Mouse (Mus musculus): ENCODE data around the gene Mtus2. TPM values are rescaled to one million over a fixed set of nuclear protein-coding genes. Genes with fewer than 3 reads are reported as not detected.

Gene Mtus2
- polyA plus RNA-seq, 1 experiment from 2014 or later, result 7.4 TPM

- H3K9ac ChIP-seq (ENCODE audit: low read depth, low read length), result no peak overlapping the region
- H3K4me1 ChIP-seq (ENCODE audit: control insufficient read depth, insufficient read depth, low read length), result no peaks in the 10 kb centered on the region
- H3K4me2 ChIP-seq (ENCODE audit: low read depth, low read length), result no peak overlapping the region
- H3K27ac ChIP-seq (replicated peaks; ENCODE audit: low read depth, low read length), result no peak overlapping the region
- DNase-seq (ENCODE audit: low spot score) (no peak), ATAC-seq (ENCODE audit: low read depth) (no peak)
- no peaks in the 10 kb centered on the region for H3K27me3 ChIP-seq (replicated peaks; ENCODE audit: control insufficient read depth, insufficient read depth, low read length)
- 21% methylated on average over 4 of the region's 4 CpGs for WGBS
- peaks cover 13% of the 10 kb centered on the region for H3K9me3 ChIP-seq (ENCODE audit: control insufficient read depth, low read length)
- no peak overlapping the region for H3K4me3 ChIP-seq (ENCODE audit: low read depth, low read length)
- H3K36me3 ChIP-seq (ENCODE audit: control insufficient read depth, insufficient read depth, low read length), result no peaks in the 10 kb centered on the region
Measured at GRCm38 (mm10) chr5:148181308-148181630, 224.1 kb downstream of the Mtus2 start.

DNA sequence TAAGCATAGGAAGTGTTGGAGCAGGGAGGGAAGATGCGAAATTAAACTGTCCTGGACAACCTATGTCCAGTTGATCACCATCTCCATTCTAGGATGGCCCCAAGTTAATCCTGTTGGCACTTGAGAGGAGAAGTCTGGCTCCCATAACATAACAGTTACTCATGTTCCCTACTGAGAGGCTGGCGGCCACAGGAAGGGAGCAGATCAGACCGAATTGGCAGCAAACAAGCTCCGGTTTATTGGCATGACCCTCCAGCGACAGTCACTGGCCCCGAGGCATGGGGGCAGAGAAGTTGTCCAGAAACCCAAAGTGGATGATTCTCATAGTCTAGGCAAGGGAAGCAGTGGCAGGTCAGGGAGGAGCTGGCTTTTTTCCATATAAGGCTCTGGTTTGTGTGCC, 224.8 kb downstream of the Mtus2 start:
- H3K9ac ChIP-seq (ENCODE audit: low read depth, low read length), result no peak overlapping the region
- no peaks in the 10 kb centered on the region for H3K36me3 ChIP-seq (ENCODE audit: control insufficient read depth, insufficient read depth, low read length)
- DNase-seq (ENCODE audit: low spot score), result no peak
- H3K4me1 ChIP-seq (ENCODE audit: control insufficient read depth, insufficient read depth, low read length), result no peaks in the 10 kb centered on the region
- peaks cover 13% of the 10 kb centered on the region for H3K9me3 ChIP-seq (ENCODE audit: control insufficient read depth, low read length)
- H3K27me3 ChIP-seq (replicated peaks; ENCODE audit: control insufficient read depth, insufficient read depth, low read length), result no peaks in the 10 kb centered on the region
- 61% methylated on average over 6 of the region's 6 CpGs for WGBS
- no peak for ATAC-seq (ENCODE audit: low read depth)
- no peak overlapping the region for H3K4me3 ChIP-seq (ENCODE audit: low read depth, low read length)
- no peak overlapping the region for H3K4me2 ChIP-seq (ENCODE audit: low read depth, low read length)
- no peak overlapping the region for H3K27ac ChIP-seq (replicated peaks; ENCODE audit: low read depth, low read length)

GRCm38 (mm10) chr5:148185898-148186297, 228.8 kb downstream of the Mtus2 start:
- ATAC-seq (ENCODE audit: low read depth) (no peak), DNase-seq (ENCODE audit: low spot score) (no peak)
- no peak overlapping the region for H3K4me2 ChIP-seq (ENCODE audit: low read depth, low read length)
- no peaks in the 10 kb centered on the region for H3K27me3 ChIP-seq (replicated peaks; ENCODE audit: control insufficient read depth, insufficient read depth, low read length)
- H3K9me3 ChIP-seq (ENCODE audit: control insufficient read depth, low read length), result peaks cover 8% of the 10 kb centered on the region; the same call in 1 of the 2 replicates
- 60% methylated on average over 1 of the region's 1 CpGs for WGBS
- H3K36me3 ChIP-seq (ENCODE audit: control insufficient read depth, insufficient read depth, low read length), result no peaks in the 10 kb centered on the region
- no peak overlapping the region for H3K9ac ChIP-seq (ENCODE audit: low read depth, low read length)
- no peak overlapping the region for H3K27ac ChIP-seq (replicated peaks; ENCODE audit: low read depth, low read length)
- no peaks in the 10 kb centered on the region for H3K4me1 ChIP-seq (ENCODE audit: control insufficient read depth, insufficient read depth, low read length)
- no peak overlapping the region for H3K4me3 ChIP-seq (ENCODE audit: low read depth, low read length)

GRCm38 (mm10) chr5:148191416-148191815, 234.3 kb downstream of the Mtus2 start:
- H3K9me3 ChIP-seq (ENCODE audit: control insufficient read depth, low read length), result no peaks in the 10 kb centered on the region
- 22% methylated on average over 4 of the region's 4 CpGs for WGBS
- no peaks in the 10 kb centered on the region for H3K4me1 ChIP-seq (ENCODE audit: control insufficient read depth, insufficient read depth, low read length)
- H3K4me3 ChIP-seq (ENCODE audit: low read depth, low read length), result no peak overlapping the region
- no peak for DNase-seq (ENCODE audit: low spot score)
- H3K27me3 ChIP-seq (replicated peaks; ENCODE audit: control insufficient read depth, insufficient read depth, low read length), result no peaks in the 10 kb centered on the region
- H3K4me2 ChIP-seq (ENCODE audit: low read depth, low read length), result no peak overlapping the region
- H3K27ac ChIP-seq (replicated peaks; ENCODE audit: low read depth, low read length), result no peak overlapping the region
- peak; percentile 15; the same call in 1 of the 2 replicates for ATAC-seq (ENCODE audit: low read depth)
- no peaks in the 10 kb centered on the region for H3K36me3 ChIP-seq (ENCODE audit: control insufficient read depth, insufficient read depth, low read length)
- no peak overlapping the region for H3K9ac ChIP-seq (ENCODE audit: low read depth, low read length)

GRCm38 (mm10) chr5:148211831-148212230, 254.7 kb downstream of the Mtus2 start:
- Histone ChIP-seq H3K4me3 (ENCODE audit: low read depth, low read length) (no peak overlapping the region), H3K9me3 (ENCODE audit: control insufficient read depth, low read length) (no peaks in the 10 kb centered on the region), H3K4me2 (ENCODE audit: low read depth, low read length) (no peak overlapping the region), H3K36me3 (ENCODE audit: control insufficient read depth, insufficient read depth, low read length) (no peaks in the 10 kb centered on the region), H3K9ac (ENCODE audit: low read depth, low read length) (no peak overlapping the region), H3K27me3 (replicated peaks; ENCODE audit: control insufficient read depth, insufficient read depth, low read length) (no peaks in the 10 kb centered on the region), H3K4me1 (ENCODE audit: control insufficient read depth, insufficient read depth, low read length) (no peaks in the 10 kb centered on the region), H3K27ac (replicated peaks; ENCODE audit: low read depth, low read length) (no peak overlapping the region)
- WGBS, result 93% methylated on average over 4 of the region's 4 CpGs
- ATAC-seq (ENCODE audit: low read depth) (no peak), DNase-seq (ENCODE audit: low spot score) (no peak)

DNA sequence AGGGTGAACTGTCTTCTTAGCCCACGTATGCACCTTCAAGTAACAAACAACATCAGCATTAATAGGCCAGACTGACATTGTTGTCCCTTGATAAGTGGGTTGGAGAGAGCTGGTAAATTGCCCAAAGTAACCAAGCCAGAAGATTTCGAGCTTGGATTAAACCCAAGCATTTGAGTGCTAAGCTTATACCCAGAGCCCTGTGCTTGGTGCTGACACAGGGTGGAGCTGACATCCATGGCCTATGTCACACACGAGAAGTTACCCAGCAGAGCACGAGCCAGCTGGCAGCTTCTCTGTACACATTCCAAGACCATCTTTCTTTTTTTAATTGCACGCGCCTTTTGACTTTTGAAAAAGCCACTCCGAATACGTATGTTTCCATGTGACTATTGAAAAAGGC, 259.7 kb downstream of the Mtus2 start:
- no peak overlapping the region for H3K4me3 ChIP-seq (ENCODE audit: low read depth, low read length)
- H3K27ac ChIP-seq (replicated peaks; ENCODE audit: low read depth, low read length), result no peak overlapping the region
- H3K4me2 ChIP-seq (ENCODE audit: low read depth, low read length), result no peak overlapping the region
- ATAC-seq (ENCODE audit: low read depth) (no peak), DNase-seq (ENCODE audit: low spot score) (no peak)
- no peak overlapping the region for H3K9ac ChIP-seq (ENCODE audit: low read depth, low read length)
- H3K27me3 ChIP-seq (replicated peaks; ENCODE audit: control insufficient read depth, insufficient read depth, low read length), result no peaks in the 10 kb centered on the region
- WGBS, result 82% methylated on average over 8 of the region's 8 CpGs
- H3K36me3 ChIP-seq (ENCODE audit: control insufficient read depth, insufficient read depth, low read length), result no peaks in the 10 kb centered on the region
- no peaks in the 10 kb centered on the region for H3K4me1 ChIP-seq (ENCODE audit: control insufficient read depth, insufficient read depth, low read length)
- no peaks in the 10 kb centered on the region for H3K9me3 ChIP-seq (ENCODE audit: control insufficient read depth, low read length)

DNA sequence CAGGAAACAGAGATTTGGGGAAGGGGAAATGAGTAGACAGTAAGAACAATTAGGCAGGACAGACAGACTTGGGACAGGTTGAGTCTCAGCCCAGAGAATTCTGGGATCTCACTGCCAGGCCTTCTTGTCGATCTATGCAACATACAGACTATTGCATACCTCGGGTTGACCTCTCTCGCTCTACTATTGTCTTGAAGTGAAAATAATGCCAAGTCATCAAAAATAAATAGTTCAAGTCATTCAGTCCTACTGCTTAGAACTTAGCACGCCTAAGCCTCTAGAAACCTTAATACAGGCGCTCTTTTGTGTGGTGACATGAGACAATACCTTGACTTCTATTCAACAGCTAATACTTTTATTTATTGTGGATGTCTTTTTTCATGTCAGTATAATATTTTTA, 265.8 kb downstream of the Mtus2 start:
- Histone ChIP-seq H3K4me2 (ENCODE audit: low read depth, low read length) (no peak overlapping the region), H3K9me3 (ENCODE audit: control insufficient read depth, low read length) (no peaks in the 10 kb centered on the region), H3K27ac (replicated peaks; ENCODE audit: low read depth, low read length) (no peak overlapping the region), H3K27me3 (replicated peaks; ENCODE audit: control insufficient read depth, insufficient read depth, low read length) (no peaks in the 10 kb centered on the region), H3K36me3 (ENCODE audit: control insufficient read depth, insufficient read depth, low read length) (no peaks in the 10 kb centered on the region), H3K9ac (ENCODE audit: low read depth, low read length) (no peak overlapping the region), H3K4me1 (ENCODE audit: control insufficient read depth, insufficient read depth, low read length) (no peaks in the 10 kb centered on the region), H3K4me3 (ENCODE audit: low read depth, low read length) (no peak overlapping the region)
- whole genome bisulfite sequencing, result 83% methylated on average over 5 of the region's 5 CpGs
- DNase-seq (ENCODE audit: low spot score) (no peak), ATAC-seq (ENCODE audit: low read depth) (no peak)

GRCm38 (mm10) chr5:148224004-148224403, 266.9 kb downstream of the Mtus2 start:
- no peak overlapping the region for H3K27ac ChIP-seq (replicated peaks; ENCODE audit: low read depth, low read length)
- no peaks in the 10 kb centered on the region for H3K27me3 ChIP-seq (replicated peaks; ENCODE audit: control insufficient read depth, insufficient read depth, low read length)
- H3K9ac ChIP-seq (ENCODE audit: low read depth, low read length), result no peak overlapping the region
- WGBS, result 91% methylated on average over 16 of the region's 16 CpGs
- no peak overlapping the region for H3K4me3 ChIP-seq (ENCODE audit: low read depth, low read length)
- H3K4me2 ChIP-seq (ENCODE audit: low read depth, low read length), result no peak overlapping the region
- no peak for DNase-seq (ENCODE audit: low spot score)
- H3K4me1 ChIP-seq (ENCODE audit: control insufficient read depth, insufficient read depth, low read length), result no peaks in the 10 kb centered on the region
- H3K36me3 ChIP-seq (ENCODE audit: control insufficient read depth, insufficient read depth, low read length), result no peaks in the 10 kb centered on the region
- no peak for ATAC-seq (ENCODE audit: low read depth)
- H3K9me3 ChIP-seq (ENCODE audit: control insufficient read depth, low read length), result no peaks in the 10 kb centered on the region

DNA sequence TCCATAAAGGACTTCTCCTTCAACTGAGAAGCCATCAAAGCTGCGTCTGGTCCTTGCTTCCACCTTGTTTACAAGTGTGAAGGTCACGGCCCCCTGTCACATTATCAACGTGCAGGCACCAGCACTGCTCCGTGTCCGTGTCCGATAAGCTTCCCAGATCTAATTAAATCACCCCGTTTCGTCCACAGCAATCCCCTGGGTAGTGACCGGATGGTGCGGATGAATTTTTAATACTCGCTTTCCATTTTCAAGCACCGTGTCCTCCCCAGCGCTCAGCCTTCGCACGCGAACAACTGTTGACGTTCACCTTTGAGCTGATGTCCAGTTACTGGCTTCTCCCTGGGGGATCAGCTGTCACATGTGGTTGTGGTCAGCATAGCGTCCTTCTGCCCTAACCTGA, 276.6 kb downstream of the Mtus2 start:
- ATAC-seq (ENCODE audit: low read depth), result no peak

More for the DNA sequence above, 276.6 kb downstream of the Mtus2 start:
- H3K4me3 ChIP-seq (ENCODE audit: low read depth, low read length), result no peak overlapping the region
- DNase-seq (ENCODE audit: low spot score), result no peak
- no peaks in the 10 kb centered on the region for H3K9me3 ChIP-seq (ENCODE audit: control insufficient read depth, low read length)
- no peaks in the 10 kb centered on the region for H3K27me3 ChIP-seq (replicated peaks; ENCODE audit: control insufficient read depth, insufficient read depth, low read length)
- no peak overlapping the region for H3K27ac ChIP-seq (replicated peaks; ENCODE audit: low read depth, low read length)
- H3K4me2 ChIP-seq (ENCODE audit: low read depth, low read length), result no peak overlapping the region
- H3K36me3 ChIP-seq (ENCODE audit: control insufficient read depth, insufficient read depth, low read length), result no peaks in the 10 kb centered on the region
- WGBS, result 77% methylated on average over 18 of the region's 18 CpGs
- H3K9ac ChIP-seq (ENCODE audit: low read depth, low read length), result no peak overlapping the region
- no peaks in the 10 kb centered on the region for H3K4me1 ChIP-seq (ENCODE audit: control insufficient read depth, insufficient read depth, low read length)
